ENCODE assay signal across 1 mouse cellular context in the genomic region with DNA sequence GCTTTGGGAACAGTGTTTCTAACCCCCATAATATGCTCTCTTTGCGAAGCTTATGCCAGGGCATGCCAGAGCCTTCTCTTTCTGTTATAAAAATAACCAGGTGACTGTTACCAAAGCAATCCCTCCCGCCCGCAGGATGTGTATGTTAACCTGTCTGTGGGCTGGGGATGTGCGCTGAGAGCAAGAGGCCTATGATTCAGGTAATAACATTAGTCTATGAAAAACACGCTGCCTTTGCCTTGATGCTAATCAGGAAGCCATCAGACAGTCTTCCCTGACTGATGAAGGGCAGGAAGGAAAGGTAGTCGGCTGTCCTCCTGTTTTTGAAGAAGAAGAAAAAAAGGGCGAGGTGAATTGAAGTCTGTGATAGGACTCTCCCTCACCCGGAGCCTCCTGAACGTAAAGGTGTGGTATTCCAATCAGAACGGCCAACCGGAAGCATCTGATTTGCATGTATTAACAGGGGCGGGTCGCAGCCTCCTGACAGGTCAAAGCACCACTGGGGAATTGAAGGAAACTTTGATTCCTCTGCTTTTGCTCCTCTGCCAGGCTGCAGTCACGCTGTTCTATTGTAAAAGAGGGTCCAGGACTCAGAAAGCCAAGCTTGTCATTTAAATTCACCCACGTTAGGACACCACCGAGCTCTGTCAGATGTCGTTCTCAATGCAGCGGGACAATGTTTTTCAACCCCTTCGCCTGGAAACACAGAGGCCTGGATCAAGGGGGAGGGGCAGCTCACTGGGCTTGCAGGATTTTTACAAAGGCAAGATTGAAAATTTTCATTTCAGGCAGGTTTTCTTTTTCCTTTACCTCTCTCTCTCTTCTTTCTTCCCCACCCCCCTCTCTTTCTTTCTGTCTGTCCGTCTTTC.
A peak's percentile ranks its signal among the peaks of the same experiment; 100 is the strongest.
TF ChIP-seq lines count a peak whose summit lies in the region.

No protein-coding gene starts in this region.

TF ChIP-seq in CH12.LX, 34 proteins besides CTCF, POLR2A, EP300 and RAD21 (continued from another document):
- TF ChIP-seq TBP (conservative IDR thresholded peaks at IDR 0.05; ENCODE audit: low read depth, low read length) (peak; percentile 74), CHD1 (IDR thresholded peaks at IDR 0.05; ENCODE audit: low read depth, low read length) (no peak), GABPA (IDR thresholded peaks at IDR 0.05; ENCODE audit: insufficient replicate concordance, low read depth, low read length) (no peak), KAT2A (IDR thresholded peaks at IDR 0.05; ENCODE audit: insufficient replicate concordance, low read length) (no peak), ETS1 (conservative IDR thresholded peaks at IDR 0.05; ENCODE audit: low read depth, low read length) (peak; percentile 70), SIN3A (IDR thresholded peaks at IDR 0.05; ENCODE audit: low read length) (peak; percentile 55), POLR2AphosphoS2 (IDR thresholded peaks at IDR 0.05; ENCODE audit: low read depth, low read length) (no peak)
